Mouse (Mus musculus): ENCODE results near the gene Gm10762. TPM values are rescaled to one million over a fixed set of nuclear protein-coding genes. Genes with fewer than 3 reads are reported as not detected.

Gm10762 gene
- polyA plus RNA-seq, 1 experiment: 3.6 TPM

GRCm38 (mm10) chr2:128972301-128972700 lies 4.8 kb upstream of the Gm10762 start:
- no peak for TF ChIP-seq CEBPB (IDR thresholded peaks at IDR 0.05; ENCODE audit: low read depth)
- no peak for TF ChIP-seq FOSL1 (IDR thresholded peaks at IDR 0.05; ENCODE audit: insufficient read depth, low read length, poor library complexity, severe bottlenecking)
- no peak for TF ChIP-seq USF1 (IDR thresholded peaks at IDR 0.05; ENCODE audit: low read depth)
- TF ChIP-seq MYOG (IDR thresholded peaks at IDR 0.05; ENCODE audit: control insufficient read depth, extremely low read depth, insufficient read length): no peak
- TF ChIP-seq MAX (IDR thresholded peaks at IDR 0.05): no peak
- TF ChIP-seq CTCF (IDR thresholded peaks at IDR 0.05; ENCODE audit: control insufficient read depth, insufficient read depth, insufficient read length): no peak
- TF ChIP-seq MYOD1 (IDR thresholded peaks at IDR 0.05; ENCODE audit: control insufficient read depth, insufficient read length, low read depth): no peak
- no peaks in the 10 kb centered on the region for H3K79me2 ChIP-seq (ENCODE audit: control insufficient read depth, insufficient read depth)
- no peaks in the 10 kb centered on the region for H3K79me3 ChIP-seq (ENCODE audit: low read depth)
- H3K27me3 ChIP-seq (ENCODE audit: control insufficient read depth, insufficient read depth, insufficient read length): no peaks in the 10 kb centered on the region
- H3K4me3 ChIP-seq (ENCODE audit: insufficient read depth, poor library complexity, severe bottlenecking): no peak overlapping the region
- no peaks in the 10 kb centered on the region for H3K36me3 ChIP-seq (ENCODE audit: control insufficient read depth, insufficient read depth)
- no peak overlapping the region for H3ac ChIP-seq (ENCODE audit: control insufficient read depth, insufficient read length, low read depth)

GRCm38 (mm10) chr2:128968475-128969083 lies 1.1 kb upstream of the Gm10762 start:
- TF ChIP-seq FOSL1 (IDR thresholded peaks at IDR 0.05; ENCODE audit: insufficient read depth, low read length, poor library complexity, severe bottlenecking): no peak
- no peak for TF ChIP-seq MYOD1 (IDR thresholded peaks at IDR 0.05; ENCODE audit: control insufficient read depth, insufficient read length, low read depth)
- TF ChIP-seq USF1 (IDR thresholded peaks at IDR 0.05; ENCODE audit: low read depth): no peak
- no peak for TF ChIP-seq CTCF (IDR thresholded peaks at IDR 0.05; ENCODE audit: control insufficient read depth, insufficient read depth, insufficient read length)
- Histone ChIP-seq H3K36me3 (ENCODE audit: control insufficient read depth, insufficient read depth) (no peaks in the 10 kb centered on the region), H3K27me3 (ENCODE audit: control insufficient read depth, insufficient read depth, insufficient read length) (no peaks in the 10 kb centered on the region), H3K4me3 (ENCODE audit: insufficient read depth, poor library complexity, severe bottlenecking) (peak overlapping the region; percentile 97), H3K79me2 (ENCODE audit: control insufficient read depth, insufficient read depth) (no peaks in the 10 kb centered on the region), H3ac (ENCODE audit: control insufficient read depth, insufficient read length, low read depth) (peak overlapping the region; percentile 84), H3K79me3 (ENCODE audit: low read depth) (no peaks in the 10 kb centered on the region)

GRCm38 (mm10) chr2:128966641-128967580 lies 614 bp downstream of the Gm10762 start, which contains the start of gene Zc3h6:
Gene Zc3h6, plus strand, starts transcription at chr2:128967402.
- Histone ChIP-seq H3K27me3 (ENCODE audit: control insufficient read depth, insufficient read depth, insufficient read length) (no peaks in the 10 kb centered on the region), H3K36me3 (ENCODE audit: control insufficient read depth, insufficient read depth) (no peaks in the 10 kb centered on the region), H3K79me2 (ENCODE audit: control insufficient read depth, insufficient read depth) (no peaks in the 10 kb centered on the region), H3K4me3 (ENCODE audit: insufficient read depth, poor library complexity, severe bottlenecking) (peak within 1 kb of the TSS; percentile 97), H3ac (ENCODE audit: control insufficient read depth, insufficient read length, low read depth) (peak within 1 kb of the TSS; percentile 84), H3K79me3 (ENCODE audit: low read depth) (no peaks in the 10 kb centered on the region)
- peak; percentile 85 for TF ChIP-seq MAX (IDR thresholded peaks at IDR 0.05)
- TF ChIP-seq USF1 (IDR thresholded peaks at IDR 0.05; ENCODE audit: low read depth): no peak
- no peak for TF ChIP-seq MYOG (IDR thresholded peaks at IDR 0.05; ENCODE audit: control insufficient read depth, extremely low read depth, insufficient read length)

GRCm38 (mm10) chr2:128966236-128966635 lies 1.3 kb downstream of the Gm10762 start:
- Histone ChIP-seq H3K79me2 (ENCODE audit: control insufficient read depth, insufficient read depth) (no peaks in the 10 kb centered on the region), H3K4me3 (ENCODE audit: insufficient read depth, poor library complexity, severe bottlenecking) (peak overlapping the region; percentile 97), H3K27me3 (ENCODE audit: control insufficient read depth, insufficient read depth, insufficient read length) (no peaks in the 10 kb centered on the region), H3K79me3 (ENCODE audit: low read depth) (no peaks in the 10 kb centered on the region), H3K36me3 (ENCODE audit: control insufficient read depth, insufficient read depth) (no peaks in the 10 kb centered on the region), H3ac (ENCODE audit: control insufficient read depth, insufficient read length, low read depth) (no peak overlapping the region)
- TF ChIP-seq MYOD1 (IDR thresholded peaks at IDR 0.05; ENCODE audit: control insufficient read depth, insufficient read length, low read depth) (no peak), MAX (IDR thresholded peaks at IDR 0.05) (no peak), FOSL1 (IDR thresholded peaks at IDR 0.05; ENCODE audit: insufficient read depth, low read length, poor library complexity, severe bottlenecking) (no peak), USF1 (IDR thresholded peaks at IDR 0.05; ENCODE audit: low read depth) (no peak), MYOG (IDR thresholded peaks at IDR 0.05; ENCODE audit: control insufficient read depth, extremely low read depth, insufficient read length) (no peak), CEBPB (IDR thresholded peaks at IDR 0.05; ENCODE audit: low read depth) (no peak), CTCF (IDR thresholded peaks at IDR 0.05; ENCODE audit: control insufficient read depth, insufficient read depth, insufficient read length) (no peak)

- no peak for TF ChIP-seq MYOD1 (IDR thresholded peaks at IDR 0.05; ENCODE audit: control insufficient read depth, insufficient read length, low read depth)
- TF ChIP-seq USF1 (IDR thresholded peaks at IDR 0.05; ENCODE audit: low read depth): no peak
- no peak for TF ChIP-seq CTCF (IDR thresholded peaks at IDR 0.05; ENCODE audit: control insufficient read depth, insufficient read depth, insufficient read length)
- no peak for TF ChIP-seq MAX (IDR thresholded peaks at IDR 0.05)
- TF ChIP-seq CEBPB (IDR thresholded peaks at IDR 0.05; ENCODE audit: low read depth): no peak
- no peak for TF ChIP-seq FOSL1 (IDR thresholded peaks at IDR 0.05; ENCODE audit: insufficient read depth, low read length, poor library complexity, severe bottlenecking)
- TF ChIP-seq MYOG (IDR thresholded peaks at IDR 0.05; ENCODE audit: control insufficient read depth, extremely low read depth, insufficient read length): no peak
- H3K79me2 ChIP-seq (ENCODE audit: control insufficient read depth, insufficient read depth): no peaks in the 10 kb centered on the region
- no peak overlapping the region for H3K4me3 ChIP-seq (ENCODE audit: insufficient read depth, poor library complexity, severe bottlenecking)
Observed at GRCm38 (mm10) chr2:128965505-128966105, 1.9 kb downstream of the Gm10762 start.

More at GRCm38 (mm10) chr2:128965505-128966105, 1.9 kb downstream of the Gm10762 start:
- no peaks in the 10 kb centered on the region for H3K79me3 ChIP-seq (ENCODE audit: low read depth)
- no peaks in the 10 kb centered on the region for H3K27me3 ChIP-seq (ENCODE audit: control insufficient read depth, insufficient read depth, insufficient read length)
- H3K36me3 ChIP-seq (ENCODE audit: control insufficient read depth, insufficient read depth): no peaks in the 10 kb centered on the region
- no peak overlapping the region for H3ac ChIP-seq (ENCODE audit: control insufficient read depth, insufficient read length, low read depth)

Data from C2C12 (cell line).